Mouse (Mus musculus) embryonic stem cell, embryonic (primary cell): ENCODE results near the gene Gata2.

Experiments
- CTCF ChIA-PET, 4 experiments: fragments of 300-600 bp in 2 of 4; fragments of 350-600 bp in 2 of 4; sonication (Branson Sonifier 250); formaldehyde crosslinking; loops; one replicate each; lab custom pipeline; 2022; ENCODE audit warnings: inconsistent platforms in 2 of 4; lab: Charles Lee
- POLR2A ChIA-PET, 4 experiments: fragments of 300-600 bp in 2 of 4; fragments of 350-600 bp in 2 of 4; sonication (Branson Sonifier 250); formaldehyde crosslinking; loops; one replicate each; lab custom pipeline; 2022; ENCODE audit warnings: antibody characterized with exemption in 4 of 4, inconsistent platforms in 1 of 4; lab: Charles Lee

Gene Gata2

DNA sequence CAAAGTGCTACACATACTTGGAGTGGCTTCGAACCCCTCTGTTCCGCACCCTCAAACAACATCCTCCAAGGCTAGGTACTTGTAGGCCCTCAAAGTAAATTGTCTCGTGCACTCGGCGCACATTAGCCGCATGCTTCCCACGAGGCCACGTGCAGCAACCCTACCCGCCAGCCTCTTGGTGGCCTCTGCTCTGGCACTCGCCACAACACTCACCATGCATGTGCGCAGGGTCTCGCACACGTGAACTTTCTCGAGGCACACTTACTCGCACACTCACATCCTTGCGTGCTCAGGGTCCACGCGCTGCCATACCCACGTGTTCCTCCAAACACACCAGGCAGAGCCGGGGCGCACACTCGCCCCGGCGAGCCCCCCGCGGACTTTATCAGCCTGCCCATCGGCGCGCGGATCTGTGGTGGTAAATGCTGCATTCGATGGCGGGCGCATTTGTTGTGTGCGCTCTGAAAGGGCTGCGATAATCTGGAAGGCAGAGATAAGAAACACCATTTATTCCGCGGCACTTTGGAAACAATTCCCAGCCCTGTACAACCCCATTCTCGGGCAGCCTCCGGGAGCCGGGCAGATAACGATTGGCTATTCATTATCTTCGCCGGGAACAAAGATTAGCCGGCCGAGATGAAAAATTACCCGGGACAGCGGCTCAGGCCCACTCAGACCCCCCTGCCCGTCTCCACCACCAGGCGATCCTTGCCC is 3.2 kb upstream of the Gata2 start:
- ChIA-PET CTCF (interaction anchor here (0.7 to 1.9 kb wide), 10 partner anchors 19 to 308 kb away, joined by 3 to 29 read pairs (median 5); partner anchors contain the start of gene Ruvbl1 (in 1 of the 4)), POLR2A (interaction anchor here (0.6 to 13.0 kb wide), 17 partner anchors 8 to 652 kb away, joined by 3 to 168 read pairs (median 3); partner anchors contain the start of gene Abtb1 (in 1 of the 4))

DNA sequence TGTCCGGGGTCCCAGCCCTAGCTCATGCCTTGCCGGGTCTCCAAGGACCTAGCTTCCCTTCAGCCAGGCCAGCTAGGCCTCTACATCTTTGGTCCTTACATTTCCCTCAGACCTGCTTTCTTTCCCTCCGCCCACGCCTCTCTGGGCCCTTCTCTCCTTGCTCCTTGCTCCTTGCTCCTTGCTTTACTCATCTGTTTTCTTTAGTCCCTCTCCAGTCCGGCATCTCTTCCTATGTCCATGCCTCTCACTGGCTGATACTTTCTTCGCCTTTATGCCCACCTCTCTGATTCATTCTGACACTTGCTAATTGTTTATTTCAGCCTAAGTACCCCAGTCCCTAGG is 2.7 kb upstream of the Gata2 start:
- ChIA-PET CTCF (interaction anchor here in 3 of 4 experiments (0.6 to 1.9 kb wide), 4 partner anchors 19 to 274 kb away, joined by 3 to 8 read pairs (median 4); partner anchors contain the start of gene Ruvbl1 (in 1 of the 3)), POLR2A (interaction anchor here in 2 of 4 experiments (1.4 to 13.0 kb wide), 6 partner anchors 10 to 275 kb away, joined by 3 to 168 read pairs (median 16); no protein-coding TSS in a partner anchor)

DNA sequence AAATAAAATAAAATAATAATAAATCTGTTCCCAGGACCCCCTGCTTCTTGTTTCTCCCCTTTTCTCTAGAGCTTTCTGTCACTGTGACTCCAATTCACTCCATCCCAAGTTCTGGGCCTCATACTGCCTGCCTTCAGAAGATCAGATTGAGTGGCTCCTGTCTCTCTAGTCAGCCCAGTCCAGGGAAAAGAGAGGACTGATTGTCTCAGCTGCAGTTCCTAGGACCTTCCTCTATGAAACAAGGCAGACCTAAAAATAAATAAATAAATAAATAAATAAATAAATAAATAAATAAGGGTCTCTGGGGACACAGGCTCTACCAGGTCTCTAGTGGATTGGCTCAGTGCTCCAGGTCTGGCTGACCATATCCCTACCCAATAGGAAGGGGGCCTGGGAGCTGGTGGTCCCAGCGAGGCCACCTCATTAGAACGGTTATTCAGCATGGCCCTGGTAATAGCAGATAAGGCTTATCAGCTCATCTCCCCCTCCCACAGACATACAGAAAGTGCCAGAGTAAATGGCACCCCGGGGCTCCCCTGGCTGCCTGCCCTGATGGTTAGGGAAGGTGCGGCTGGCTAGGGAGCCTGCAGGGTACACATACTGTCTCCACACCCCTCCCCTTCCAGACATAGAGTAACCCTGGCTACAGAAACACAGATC is 2.1 kb upstream of the Gata2 start:
- ChIA-PET POLR2A (interaction anchor here in 3 of 4 experiments (0.6 to 13.0 kb wide), 9 partner anchors 9 to 240 kb away, joined by 3 to 168 read pairs (median 4); no protein-coding TSS in a partner anchor), CTCF (interaction anchor here in 2 of 4 experiments (0.6 to 1.4 kb wide), 4 partner anchors 51 to 459 kb away, joined by 3 to 4 read pairs (median 4); no protein-coding TSS in a partner anchor)

DNA sequence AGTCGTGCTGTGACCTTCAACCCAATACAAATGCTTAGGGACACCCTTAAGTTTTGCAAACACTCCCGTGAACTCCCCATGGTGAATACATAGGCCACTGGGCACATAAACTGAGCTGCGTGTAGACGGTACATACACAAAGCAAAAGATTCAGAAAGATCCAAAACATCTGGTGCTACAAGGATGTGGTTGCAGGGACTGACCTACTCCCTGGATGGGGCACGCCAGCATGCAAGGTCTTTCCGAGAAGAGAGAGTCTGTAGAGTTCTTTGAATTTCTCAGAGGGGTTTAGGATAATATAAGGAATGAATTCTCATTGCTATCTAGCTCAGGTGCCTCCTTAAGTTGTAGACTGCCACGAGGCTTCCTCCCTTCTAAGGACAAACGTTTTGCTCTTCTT is 935 bp upstream of the Gata2 start:
- CTCF ChIA-PET = interaction anchor here in 3 of 4 experiments (0.7 to 1.0 kb wide), 3 partner anchors 50 to 417 kb away, joined by 3 to 8 read pairs (median 4); no protein-coding TSS in a partner anchor
- POLR2A ChIA-PET = interaction anchor here in 2 of 4 experiments (0.9 to 13.0 kb wide), 6 partner anchors 8 to 286 kb away, joined by 3 to 168 read pairs (median 16); no protein-coding TSS in a partner anchor

DNA sequence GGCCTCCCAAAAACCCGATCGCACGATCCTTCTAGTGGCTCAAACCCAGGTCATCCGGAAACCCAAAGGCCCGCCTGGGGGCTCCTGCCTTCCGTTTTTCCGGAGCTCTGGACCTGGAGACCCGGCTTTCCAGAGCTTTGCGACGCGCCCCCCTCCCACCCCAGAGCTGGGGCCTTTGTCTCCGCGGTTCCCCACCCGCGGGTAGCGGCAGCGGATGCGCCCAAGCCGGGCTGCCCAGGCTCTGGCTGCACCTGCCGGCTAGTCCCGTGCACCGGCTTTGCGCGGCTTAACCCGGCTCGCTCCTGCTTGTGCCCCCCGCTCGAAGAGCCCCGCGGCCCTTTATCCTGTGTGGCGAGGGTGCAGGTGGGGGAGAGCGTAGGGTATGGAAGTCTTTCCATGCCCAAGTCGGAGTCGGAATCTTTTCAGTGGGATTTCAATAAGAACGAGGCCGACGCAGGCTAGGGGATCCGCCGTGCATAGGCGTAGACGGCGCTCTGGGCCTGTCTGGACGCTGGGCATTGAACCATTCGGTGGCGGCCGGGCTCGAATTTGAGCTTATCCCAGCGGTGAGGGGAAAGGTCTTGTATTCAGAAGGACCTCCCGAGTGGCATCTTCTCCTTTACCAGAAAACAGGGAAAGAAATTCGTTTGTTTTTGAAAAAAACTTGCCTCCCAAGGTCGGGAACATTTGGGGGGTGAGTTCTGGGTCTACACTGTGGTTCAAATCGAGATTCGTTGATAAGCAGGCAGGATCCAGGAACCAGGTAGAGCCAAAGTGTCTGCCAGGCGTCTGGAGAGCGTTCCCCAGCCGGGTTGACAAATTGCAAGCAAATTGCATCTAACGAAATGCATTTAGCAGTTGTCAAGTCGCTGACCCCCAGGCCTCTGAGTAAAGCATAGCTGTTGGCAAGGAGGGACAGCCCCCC is 624 bp downstream of the Gata2 start:
- POLR2A ChIA-PET = interaction anchor here in 3 of 4 experiments (0.6 to 13.0 kb wide), 17 partner anchors 9 to 1091 kb away, joined by 3 to 168 read pairs (median 4); no protein-coding TSS in a partner anchor
- CTCF ChIA-PET = interaction anchor here in 3 of 4 experiments (0.6 to 2.1 kb wide), 8 partner anchors 9 to 591 kb away, joined by 3 to 8 read pairs (median 4); no protein-coding TSS in a partner anchor

DNA sequence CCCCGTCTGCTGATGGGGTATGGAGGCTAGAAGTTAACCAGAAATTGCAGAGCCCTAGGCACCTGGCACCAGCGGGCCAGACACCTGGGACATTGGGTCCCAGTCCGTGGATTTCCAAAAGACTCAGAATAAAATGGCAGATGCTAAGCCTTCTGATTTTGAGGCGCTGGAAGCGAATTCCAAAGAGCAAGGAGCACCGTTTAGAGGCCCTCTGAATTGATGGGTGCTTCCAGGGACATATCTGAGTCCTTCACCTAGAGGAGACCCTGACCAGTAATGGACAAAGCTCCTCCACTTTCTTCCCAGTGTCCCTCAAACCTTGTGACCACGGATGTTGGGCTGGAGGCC is 1.3 kb downstream of the Gata2 start:
- ChIA-PET POLR2A (interaction anchor here (0.5 to 13.0 kb wide), 17 partner anchors 10 to 1672 kb away, joined by 3 to 168 read pairs (median 4); partner anchors contain the start of genes Rab43 (in 1 of the 4) and Rab7 (in 1 of the 4)), CTCF (interaction anchor here in 3 of 4 experiments (0.6 to 2.1 kb wide), 6 partner anchors 39 to 577 kb away, joined by 3 to 8 read pairs (median 4); no protein-coding TSS in a partner anchor)

DNA sequence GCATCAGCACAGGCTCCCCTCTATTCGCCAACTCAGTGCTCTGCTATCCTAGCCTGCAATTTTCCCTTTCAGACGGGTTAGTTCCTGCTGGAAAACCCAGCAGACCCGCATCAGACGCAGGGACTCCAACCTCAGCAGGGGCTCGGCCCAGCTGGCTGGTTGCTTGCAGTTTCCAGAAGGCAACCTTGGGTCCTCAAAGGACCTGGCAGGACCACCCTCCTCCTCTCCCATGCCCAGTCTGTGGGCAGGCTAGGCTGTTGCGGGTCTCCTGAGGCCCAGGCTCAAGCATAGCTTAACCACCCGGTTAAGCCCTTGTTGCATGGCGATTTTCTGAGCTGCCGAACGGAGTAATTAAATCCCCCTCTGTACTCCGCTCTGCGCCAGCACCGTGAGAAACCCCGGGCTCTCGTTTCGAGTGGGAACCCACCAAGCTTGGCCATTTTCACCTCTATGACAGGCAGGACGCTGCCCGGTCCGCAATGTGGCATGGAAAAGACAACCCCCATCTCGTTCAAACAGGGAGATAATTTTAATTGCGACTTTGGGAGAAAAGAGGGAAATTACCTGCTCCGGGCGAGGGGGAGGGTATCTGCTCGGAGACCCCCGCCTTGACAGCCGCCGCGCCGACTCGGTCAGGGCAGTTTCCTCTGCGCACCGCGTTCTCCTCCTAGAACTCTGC is 2.5 kb downstream of the Gata2 start:
- ChIA-PET CTCF (interaction anchor here in 2 of 4 experiments (0.5 to 2.1 kb wide), 4 partner anchors 46 to 685 kb away, joined by 3 to 8 read pairs (median 4); no protein-coding TSS in a partner anchor), POLR2A (interaction anchor here (0.5 to 13.0 kb wide), 12 partner anchors 33 to 286 kb away, joined by 3 to 168 read pairs (median 4); partner anchors contain the start of gene Rab7 (in 1 of the 4))

DNA sequence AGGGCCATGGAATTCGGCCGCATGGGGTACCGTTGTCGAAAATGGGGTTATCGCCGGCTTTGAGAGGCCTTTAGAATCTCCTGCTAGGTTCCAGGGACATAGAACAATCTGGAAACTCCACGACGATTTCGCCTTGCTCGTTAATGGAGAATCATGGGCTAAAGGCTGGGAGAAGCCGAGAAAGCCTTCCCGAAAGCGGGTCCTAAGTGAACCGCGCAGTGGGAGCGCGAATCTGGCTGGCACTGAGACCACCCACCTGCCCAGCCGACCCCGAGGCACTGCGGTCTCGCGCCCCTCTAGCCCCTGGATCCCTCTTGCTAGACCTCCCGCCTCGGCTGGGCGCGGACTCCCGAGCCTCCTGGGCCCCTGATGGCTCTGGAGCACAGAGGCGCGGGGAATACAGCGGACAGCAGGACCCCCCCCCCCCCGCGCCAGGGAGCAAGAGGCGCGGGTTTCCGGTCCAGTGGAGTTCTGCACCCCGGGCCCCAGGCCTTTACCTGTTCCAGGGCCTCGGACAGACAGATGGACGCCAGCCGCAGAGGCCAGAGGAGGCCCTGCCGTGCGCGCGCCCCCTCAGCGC is 3.1 kb downstream of the Gata2 start:
- ChIA-PET CTCF (interaction anchor here in 1 of 4 experiments (0.9 kb wide), 1 partner anchor 46 kb away, joined by 4 read pairs; no protein-coding TSS in a partner anchor), POLR2A (interaction anchor here in 3 of 4 experiments (0.5 to 13.0 kb wide), 6 partner anchors 31 to 128 kb away, joined by 3 to 168 read pairs (median 4); no protein-coding TSS in a partner anchor)

DNA sequence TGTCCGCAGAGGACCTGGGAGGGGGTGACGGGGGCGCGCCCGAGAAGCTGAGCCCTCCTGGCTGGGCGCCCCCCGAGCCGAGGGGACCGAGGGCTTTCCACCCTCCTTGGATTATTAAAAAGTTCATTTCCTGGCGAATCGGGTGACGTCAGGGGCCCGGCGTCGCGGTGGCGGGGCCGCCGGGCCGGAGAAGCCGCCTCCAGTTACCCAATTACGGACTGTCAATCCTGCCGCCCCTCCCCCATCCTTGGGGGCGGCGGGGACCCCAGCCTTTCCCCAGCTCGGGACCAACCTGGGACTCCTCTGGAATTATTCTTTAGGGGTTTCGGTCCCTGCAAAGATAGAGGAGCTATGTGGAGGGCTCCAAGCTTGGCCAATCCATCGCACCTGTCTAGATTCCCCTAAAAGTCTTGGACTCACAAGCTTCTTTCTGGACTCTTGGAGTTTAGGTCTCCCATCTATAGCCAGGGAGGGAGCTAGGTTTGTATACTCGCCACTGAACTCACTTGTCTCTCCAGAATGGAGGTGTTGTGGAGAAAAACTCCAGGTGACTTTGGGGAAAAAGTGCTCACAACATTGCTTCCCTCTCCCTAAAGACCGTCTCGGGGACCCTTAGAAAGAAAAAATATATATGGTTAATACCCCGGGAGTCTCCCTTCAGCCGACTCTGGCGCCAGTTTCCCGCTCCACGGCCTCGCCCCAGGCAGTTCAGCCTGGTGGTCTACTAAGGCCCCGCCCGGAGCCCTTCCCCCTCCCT is 3.8 kb downstream of the Gata2 start:
- CTCF ChIA-PET = interaction anchor here in 2 of 4 experiments (0.9 kb wide), 3 partner anchors 8 to 45 kb away, joined by 3 to 5 read pairs (median 4); no protein-coding TSS in a partner anchor
- POLR2A ChIA-PET = interaction anchor here (0.6 to 13.0 kb wide), 13 partner anchors 8 to 698 kb away, joined by 3 to 168 read pairs (median 5); partner anchors contain the start of gene Eefsec (in 1 of the 4)

DNA sequence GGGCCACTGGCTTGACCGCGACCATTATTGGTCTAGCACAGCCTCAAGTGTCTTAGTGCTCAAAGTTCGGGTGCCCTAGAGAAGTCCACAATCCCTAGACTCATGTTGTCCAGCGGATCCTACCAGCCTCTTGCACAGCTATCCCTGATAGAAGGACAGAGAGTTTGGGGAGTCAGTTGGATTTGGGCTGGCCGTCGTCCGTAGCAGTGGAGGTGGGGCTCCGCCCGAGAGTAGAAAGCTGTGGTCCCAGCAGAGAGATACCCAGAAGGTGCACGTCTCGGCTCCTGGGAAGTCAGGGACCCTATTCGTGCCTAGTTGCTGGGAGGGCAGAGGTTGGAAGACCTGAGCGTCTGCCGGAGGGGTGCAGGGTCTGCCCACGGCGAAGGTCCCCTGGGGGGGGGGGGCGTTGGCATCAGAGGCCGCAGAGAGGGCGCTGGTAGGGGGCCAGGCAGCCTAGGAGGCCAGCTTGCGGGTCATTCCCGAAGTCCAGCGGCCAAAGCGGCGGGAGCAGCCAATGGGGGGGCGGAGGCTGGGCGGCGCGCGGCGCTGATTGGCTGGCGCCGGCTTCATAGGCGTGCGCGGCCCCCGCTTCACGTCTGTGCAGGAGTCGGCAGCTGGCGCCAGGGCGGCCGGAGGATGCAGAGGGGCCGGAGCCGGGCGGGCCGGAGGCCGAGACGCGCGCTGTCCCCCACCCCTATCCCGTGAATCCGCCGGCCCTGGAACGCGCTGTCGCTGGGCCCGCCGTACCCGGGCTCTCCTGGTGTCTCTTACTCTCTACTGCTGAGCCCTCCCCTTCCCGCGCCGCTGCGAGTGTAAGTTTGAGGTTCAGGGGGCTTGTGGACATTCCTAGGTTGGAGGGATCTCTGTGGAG is 4.6 kb downstream of the Gata2 start:
- ChIA-PET POLR2A (interaction anchor here (0.6 to 13.0 kb wide), 17 partner anchors 9 to 697 kb away, joined by 3 to 168 read pairs (median 5); partner anchors contain the start of gene Eefsec (in 1 of the 4)), CTCF (interaction anchor here (0.7 to 2.4 kb wide), 9 partner anchors 9 to 285 kb away, joined by 3 to 9 read pairs (median 4); no protein-coding TSS in a partner anchor)

DNA sequence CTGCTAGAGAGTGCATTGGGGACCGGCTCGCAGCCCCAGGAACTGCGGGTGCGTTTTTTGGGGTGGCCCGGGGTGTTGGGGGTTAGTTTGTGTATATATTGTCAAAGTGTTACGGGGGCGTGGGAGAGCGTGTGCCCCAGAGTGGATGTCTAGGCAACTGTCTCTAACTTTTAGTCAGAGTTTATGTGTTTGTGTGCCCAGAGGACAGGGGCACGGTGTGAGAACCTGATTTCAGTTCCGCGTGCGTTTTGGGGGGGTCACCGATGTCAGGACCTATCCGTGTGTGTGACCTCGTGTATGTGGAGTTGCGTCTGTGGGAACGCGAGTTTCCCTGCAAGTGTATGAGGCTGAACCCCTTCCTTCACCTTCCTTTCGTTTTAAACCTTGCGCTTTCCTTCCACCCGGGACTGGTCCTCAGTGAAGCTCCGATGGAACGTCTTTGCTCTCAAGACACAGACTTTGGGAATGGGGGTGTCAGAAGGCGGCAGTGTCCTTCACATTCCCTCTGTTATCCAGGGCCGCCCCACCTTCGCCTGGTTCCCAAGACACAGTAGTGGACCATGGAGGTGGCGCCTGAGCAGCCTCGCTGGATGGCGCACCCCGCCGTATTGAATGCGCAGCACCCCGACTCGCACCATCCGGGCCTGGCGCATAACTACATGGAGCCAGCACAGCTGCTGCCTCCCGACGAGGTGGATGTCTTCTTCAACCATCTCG is 5.5 kb downstream of the Gata2 start:
- CTCF ChIA-PET = interaction anchor here (0.6 to 2.4 kb wide), 7 partner anchors 43 to 661 kb away, joined by 3 to 9 read pairs (median 4); no protein-coding TSS in a partner anchor
- POLR2A ChIA-PET = interaction anchor here in 3 of 4 experiments (0.6 to 13.0 kb wide), 16 partner anchors 8 to 686 kb away, joined by 3 to 168 read pairs (median 6); no protein-coding TSS in a partner anchor

DNA sequence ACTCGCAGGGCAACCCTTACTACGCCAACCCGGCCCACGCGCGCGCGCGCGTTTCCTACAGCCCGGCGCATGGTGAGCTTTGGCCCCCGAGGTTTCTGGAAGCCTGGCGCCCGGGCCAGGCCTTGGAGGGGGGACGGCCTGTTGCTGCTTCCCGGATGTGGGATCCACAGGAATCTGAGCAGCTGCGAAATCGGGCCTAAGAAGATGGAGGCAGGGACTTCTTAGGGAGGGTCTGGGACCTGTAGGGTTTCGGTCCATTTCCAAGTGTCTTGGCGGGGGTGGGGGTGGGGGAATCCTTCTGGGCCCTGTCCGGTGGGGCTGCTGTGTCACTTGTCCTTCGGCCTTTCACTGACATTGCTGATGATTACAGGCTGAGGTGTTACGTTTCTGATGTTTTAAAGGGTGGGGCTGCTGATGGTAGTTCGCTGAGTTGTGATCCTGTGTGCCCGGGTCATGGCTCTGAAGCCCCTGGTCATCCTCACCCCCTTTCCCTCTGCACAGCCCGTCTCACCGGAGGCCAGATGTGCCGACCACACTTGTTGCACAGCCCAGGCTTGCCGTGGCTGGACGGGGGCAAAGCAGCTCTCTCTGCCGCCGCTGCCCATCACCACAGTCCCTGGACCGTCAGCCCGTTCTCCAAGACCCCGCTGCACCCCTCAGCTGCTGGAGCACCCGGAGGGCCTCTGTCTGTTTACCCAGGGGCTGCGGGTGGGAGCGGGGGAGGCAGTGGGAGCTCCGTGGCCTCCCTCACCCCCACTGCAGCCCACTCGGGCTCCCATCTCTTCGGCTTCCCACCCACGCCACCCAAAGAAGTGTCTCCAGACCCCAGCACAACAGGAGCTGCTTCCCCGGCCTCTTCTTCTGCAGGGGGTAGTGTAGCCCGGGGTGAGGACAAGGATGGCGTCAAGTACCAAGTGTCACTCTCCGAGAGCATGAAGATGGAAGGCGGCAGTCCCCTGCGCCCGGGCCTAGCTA is 6.3 kb downstream of the Gata2 start:
- CTCF ChIA-PET = interaction anchor here (0.6 to 2.4 kb wide), 9 partner anchors 10 to 1446 kb away, joined by 3 to 10 read pairs (median 5); no protein-coding TSS in a partner anchor
- POLR2A ChIA-PET = interaction anchor here (0.5 to 13.0 kb wide), 19 partner anchors 8 to 628 kb away, joined by 3 to 168 read pairs (median 6); no protein-coding TSS in a partner anchor
